Mouse (Mus musculus) neural tube, embryonic 14.5 days (tissue): Measurements from ENCODE around the gene Rin2. TPM values are rescaled to one million over a fixed set of nuclear protein-coding genes. Genes with fewer than 3 reads are reported as not detected.

ENCODE experiments used
- ATAC-seq: fragments of 200-750 bp; cut with Nextera tagmentation; 2 replicates; pipeline ENCODE4 v1.8.0; 2017; ENCODE audit warnings: low read depth, mild to moderate bottlenecking, moderate TSS enrichment, moderate library complexity
- H3K27ac ChIP-seq: fragments of 300-500 bp; sonication (generic); 2 replicates; pipeline ENCODE4 v1.5.1; 2014; ENCODE audit warnings: low read depth, mild to moderate bottlenecking, control low read depth, low read length, moderate library complexity, mixed read lengths
- H3K27me3 ChIP-seq: fragments of 300-500 bp; sonication (generic); 2 replicates; pipeline ENCODE4 v1.6.1; 2014; ENCODE audit warnings: low read length; ENCODE audit not compliant: control insufficient read depth, insufficient read depth
- H3K36me3 ChIP-seq: fragments of 300-500 bp; sonication (generic); 2 replicates; pipeline ENCODE4 v1.6.1; 2014; ENCODE audit warnings: low read length, mixed read lengths; ENCODE audit not compliant: control insufficient read depth, insufficient read depth
- H3K4me1 ChIP-seq: fragments of 300-500 bp; sonication (generic); 2 replicates; pipeline ENCODE4 v1.6.1; 2014; ENCODE audit warnings: low read length; ENCODE audit not compliant: control insufficient read depth, insufficient read depth
- H3K4me2 ChIP-seq: fragments of 300-500 bp; sonication (generic); 2 replicates; pipeline ENCODE4 v1.6.1; 2014; ENCODE audit warnings: mild to moderate bottlenecking, low read depth, low read length, control low read depth
- H3K4me3 ChIP-seq: fragments of 300-500 bp; sonication (generic); 2 replicates; pipeline ENCODE4 v1.5.1; 2014; ENCODE audit warnings: low read depth, low read length, control low read depth, mixed read lengths
- H3K9ac ChIP-seq: fragments of 300-500 bp; sonication (generic); replicated peaks from 2 replicates; pipeline ENCODE4 v1.6.1; 2014; ENCODE audit warnings: low read depth, mild to moderate bottlenecking, control low read depth, low read length, mixed read lengths
- H3K9me3 ChIP-seq: fragments of 300-500 bp; sonication (generic); 2 replicates; pipeline ENCODE4 v1.6.1; 2016; ENCODE audit warnings: low read length; ENCODE audit not compliant: control insufficient read depth
- WGBS: fragments of 180-500 bp; shearing (Covaris S2); extraction: QIAGEN DNeasy Blood & Tissue Kit; methylation state at CpG from one replicate; pipeline ENCODE4 v1.1.7; 2014; 5-methylcytosine and 5-hydroxymethylcytosine counted together
- polyA plus RNA-seq: library from polyadenylated mRNA; unstranded; fragments of >200 nt; fragmentation: Nextera tagmentation; extraction: Ambion mirVana; gene quantifications from 2 replicates; pipeline ENCODE4 v1.2.1, GENCODE M21; 2014

Gene Rin2
- polyA plus RNA-seq, 1 experiment from 2014 or later: 11.4 TPM

GRCm38 (mm10) chr2:145760121-145760520 is 85.1 kb downstream of the Rin2 start:
- Histone ChIP-seq H3K9me3 (no peaks in the 10 kb centered on the region), H3K27me3 (no peaks in the 10 kb centered on the region), H3K4me1 (no peaks in the 10 kb centered on the region), H3K4me3 (no peak overlapping the region), H3K9ac (no peak overlapping the region), H3K27ac (no peak overlapping the region), H3K36me3 (no peaks in the 10 kb centered on the region), H3K4me2 (no peak overlapping the region)
- 87% methylated on average over 3 of the region's 3 CpGs for WGBS
- no peak for ATAC-seq

DNA sequence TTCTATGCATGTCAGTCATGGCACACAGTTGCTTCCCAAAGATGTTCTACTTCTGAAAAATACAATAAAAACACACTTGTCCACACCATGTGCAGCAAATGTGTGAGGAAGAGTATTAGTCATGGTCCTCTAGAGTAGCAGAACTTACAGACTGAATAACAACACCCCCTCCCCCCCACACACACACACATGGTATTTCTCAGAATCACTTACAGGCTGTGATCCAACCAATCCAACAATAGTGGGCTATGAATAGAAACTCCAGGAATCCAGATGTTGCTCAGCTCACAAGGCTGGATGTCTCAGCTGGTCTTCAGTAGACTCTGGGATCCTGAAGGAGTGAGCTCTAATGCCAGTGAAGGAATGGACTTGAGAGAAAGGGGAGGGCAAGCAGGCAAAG is 86.4 kb downstream of the Rin2 start:
- Histone ChIP-seq H3K4me3 (no peak overlapping the region), H3K27me3 (no peaks in the 10 kb centered on the region), H3K9ac (no peak overlapping the region), H3K36me3 (no peaks in the 10 kb centered on the region), H3K4me2 (no peak overlapping the region), H3K9me3 (no peaks in the 10 kb centered on the region), H3K27ac (no peak overlapping the region), H3K4me1 (no peaks in the 10 kb centered on the region)
- ATAC-seq: no peak

GRCm38 (mm10) chr2:145769964-145770363 is 94.9 kb downstream of the Rin2 start:
- H3K9ac ChIP-seq: no peak overlapping the region
- H3K4me1 ChIP-seq: peaks cover 3% of the 10 kb centered on the region; the same call in 1 of the 2 replicates
- no peaks in the 10 kb centered on the region for H3K27me3 ChIP-seq
- H3K36me3 ChIP-seq: no peaks in the 10 kb centered on the region
- H3K9me3 ChIP-seq: no peaks in the 10 kb centered on the region
- peak overlapping the region; percentile 7; the same call in 1 of the 2 replicates for H3K4me2 ChIP-seq
- peak; percentile 70; the same call in 1 of the 2 replicates for ATAC-seq
- no peak overlapping the region for H3K4me3 ChIP-seq
- WGBS: 9% methylated on average over 10 of the region's 10 CpGs
- no peak overlapping the region for H3K27ac ChIP-seq

GRCm38 (mm10) chr2:145770730-145771536 is 95.9 kb downstream of the Rin2 start:
- Histone ChIP-seq H3K9ac (no peak overlapping the region), H3K36me3 (no peaks in the 10 kb centered on the region), H3K4me1 (peaks cover 3% of the 10 kb centered on the region; the same call in 1 of the 2 replicates), H3K27ac (no peak overlapping the region), H3K27me3 (no peaks in the 10 kb centered on the region), H3K4me2 (no peak overlapping the region), H3K9me3 (no peaks in the 10 kb centered on the region), H3K4me3 (no peak overlapping the region)
- ATAC-seq: no peak
- 81% methylated on average over 7 of the region's 7 CpGs for whole genome bisulfite sequencing

DNA sequence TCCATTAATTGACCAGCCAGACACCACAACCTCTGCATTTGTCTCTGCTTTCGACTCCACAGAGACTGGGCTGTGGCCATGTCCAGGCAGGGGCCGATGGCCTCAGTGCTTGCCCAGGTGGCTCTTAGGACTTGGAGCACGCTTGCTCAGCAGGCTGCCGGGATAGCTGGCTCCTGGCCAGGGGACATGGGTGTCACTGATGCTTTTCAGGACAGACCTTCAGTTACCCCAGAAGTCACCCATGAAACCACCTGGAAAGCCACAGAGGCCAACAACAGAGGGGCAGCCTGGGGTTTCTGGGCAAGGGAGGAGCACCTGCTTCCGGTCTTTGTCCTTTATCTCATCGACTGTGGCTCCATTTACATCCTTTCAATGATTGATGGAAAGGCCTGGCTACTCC is 108.2 kb downstream of the Rin2 start:
- Histone ChIP-seq H3K4me2 (no peak overlapping the region), H3K36me3 (no peaks in the 10 kb centered on the region), H3K9ac (no peak overlapping the region), H3K9me3 (no peaks in the 10 kb centered on the region), H3K4me1 (peaks cover 9% of the 10 kb centered on the region), H3K27ac (no peak overlapping the region), H3K27me3 (no peaks in the 10 kb centered on the region), H3K4me3 (no peak overlapping the region)
- no peak for ATAC-seq
- WGBS: 60% methylated on average over 6 of the region's 6 CpGs

- no peak for ATAC-seq
- peaks cover 9% of the 10 kb centered on the region for H3K4me1 ChIP-seq
- H3K27ac ChIP-seq: no peak overlapping the region
- no peak overlapping the region for H3K9ac ChIP-seq
- no peak overlapping the region for H3K4me3 ChIP-seq
- no peaks in the 10 kb centered on the region for H3K9me3 ChIP-seq
- H3K27me3 ChIP-seq: no peaks in the 10 kb centered on the region
- WGBS: 57% methylated on average over 13 of the region's 13 CpGs
- H3K36me3 ChIP-seq: no peaks in the 10 kb centered on the region
- no peak overlapping the region for H3K4me2 ChIP-seq
Measured at GRCm38 (mm10) chr2:145784246-145784935, 109.4 kb downstream of the Rin2 start.

- WGBS: 100% methylated on average over 1 of the region's 1 CpGs
- no peak for ATAC-seq
Measured at GRCm38 (mm10) chr2:145784964-145785363, 109.9 kb downstream of the Rin2 start.

DNA sequence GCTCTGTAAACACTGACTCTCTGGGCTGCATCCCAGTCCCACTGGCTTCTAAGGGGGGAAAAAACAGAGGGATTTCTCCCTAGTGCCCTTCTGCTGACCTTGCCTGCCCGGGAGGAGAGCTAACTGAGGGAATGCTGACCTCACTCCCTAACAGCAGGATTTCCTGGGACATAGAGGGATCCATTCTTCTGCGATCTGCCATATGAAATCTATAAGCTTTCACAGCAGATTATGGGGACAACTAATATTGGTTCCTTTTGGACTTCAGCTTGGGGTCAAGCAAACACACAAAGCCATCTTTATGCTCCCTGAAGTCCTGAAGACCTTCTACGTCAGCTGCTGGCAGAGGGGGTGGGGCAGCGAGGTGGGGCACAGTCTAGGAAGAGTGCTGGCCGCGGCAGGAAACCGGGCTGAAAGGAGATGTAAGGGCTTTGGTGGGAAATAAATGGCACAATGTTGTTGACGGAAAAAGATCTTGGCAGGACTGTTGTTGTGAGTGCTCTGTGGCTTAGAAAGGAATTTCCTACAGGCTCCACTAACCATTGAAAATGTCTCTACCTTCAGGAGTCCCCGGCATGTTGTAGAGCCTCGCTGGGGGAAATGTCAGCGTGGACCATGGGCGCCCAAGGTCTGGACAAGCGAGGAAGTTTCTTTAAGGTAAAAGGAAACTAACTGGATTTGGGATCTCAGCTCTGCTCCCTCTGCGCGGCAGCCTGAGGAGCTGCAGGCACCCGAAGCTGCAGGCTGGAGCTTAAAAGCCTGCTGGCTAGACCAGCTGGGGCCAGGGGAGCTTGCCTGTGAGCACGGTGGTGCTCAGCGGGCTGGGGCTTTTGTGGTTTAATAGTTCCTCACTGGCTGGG is 111.0 kb downstream of the Rin2 start:
- H3K4me2 ChIP-seq: peak overlapping the region; percentile 46
- under 1% methylated on average over 18 of the region's 18 CpGs for WGBS
- H3K4me3 ChIP-seq: peak overlapping the region; percentile 14
- H3K27me3 ChIP-seq: no peaks in the 10 kb centered on the region
- H3K36me3 ChIP-seq: no peaks in the 10 kb centered on the region
- ATAC-seq: peak; percentile 85
- peak overlapping the region; percentile 16; the same call in 1 of the 2 replicates for H3K27ac ChIP-seq
- H3K9me3 ChIP-seq: no peaks in the 10 kb centered on the region
- peaks cover 9% of the 10 kb centered on the region for H3K4me1 ChIP-seq
- peak overlapping the region; percentile 34; the same call in 1 of the 2 replicates for H3K9ac ChIP-seq

More at GRCm38 (mm10) chr2:145784964-145785363, 109.9 kb downstream of the Rin2 start:
- Histone ChIP-seq H3K4me2 (no peak overlapping the region), H3K4me1 (peaks cover 9% of the 10 kb centered on the region), H3K27me3 (no peaks in the 10 kb centered on the region), H3K9ac (no peak overlapping the region), H3K9me3 (no peaks in the 10 kb centered on the region), H3K27ac (no peak overlapping the region), H3K4me3 (no peak overlapping the region), H3K36me3 (no peaks in the 10 kb centered on the region)
